Mouse (Mus musculus): ENCODE measurements around the gene Txn2.

DNA sequence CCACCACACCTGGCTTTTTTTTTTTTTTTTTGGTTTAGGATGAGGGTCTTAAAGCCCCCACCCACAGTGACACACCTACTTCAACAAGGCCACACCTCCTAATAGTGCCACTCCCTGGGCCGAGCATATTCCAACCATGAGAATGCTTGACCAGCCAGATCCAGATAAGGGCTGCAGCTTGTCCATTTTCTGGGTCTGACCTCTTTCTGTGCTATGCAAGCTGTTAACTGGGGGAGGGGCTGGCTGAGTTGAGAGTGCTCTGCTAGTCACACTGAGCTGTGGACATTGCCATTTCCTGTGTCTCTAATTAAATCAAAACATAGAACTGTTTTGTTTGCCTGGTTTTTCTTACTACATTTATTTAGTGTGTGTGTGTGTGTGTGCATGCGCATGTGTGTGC is 55.2 kb downstream of the Txn2 start:
- TF ChIP-seq CTCF (conservative IDR thresholded peaks at IDR 0.05; ENCODE audit: insufficient read depth, insufficient read length, low read depth, low read length) = no peak
- no peak for TF ChIP-seq POLR2A (IDR thresholded peaks at IDR 0.05; ENCODE audit: low read depth, low read length)
